Mouse (Mus musculus) right cerebral cortex, postnatal 10 days (tissue): ENCODE data around the gene Eps15l1.

ENCODE experiments used
- DNase-seq, 2 experiments: peaks; one replicate each; pipeline ENCODE4 v3.0.0; 2021; ENCODE audit warnings: low spot score in 2 of 2

The Eps15l1 gene

DNA sequence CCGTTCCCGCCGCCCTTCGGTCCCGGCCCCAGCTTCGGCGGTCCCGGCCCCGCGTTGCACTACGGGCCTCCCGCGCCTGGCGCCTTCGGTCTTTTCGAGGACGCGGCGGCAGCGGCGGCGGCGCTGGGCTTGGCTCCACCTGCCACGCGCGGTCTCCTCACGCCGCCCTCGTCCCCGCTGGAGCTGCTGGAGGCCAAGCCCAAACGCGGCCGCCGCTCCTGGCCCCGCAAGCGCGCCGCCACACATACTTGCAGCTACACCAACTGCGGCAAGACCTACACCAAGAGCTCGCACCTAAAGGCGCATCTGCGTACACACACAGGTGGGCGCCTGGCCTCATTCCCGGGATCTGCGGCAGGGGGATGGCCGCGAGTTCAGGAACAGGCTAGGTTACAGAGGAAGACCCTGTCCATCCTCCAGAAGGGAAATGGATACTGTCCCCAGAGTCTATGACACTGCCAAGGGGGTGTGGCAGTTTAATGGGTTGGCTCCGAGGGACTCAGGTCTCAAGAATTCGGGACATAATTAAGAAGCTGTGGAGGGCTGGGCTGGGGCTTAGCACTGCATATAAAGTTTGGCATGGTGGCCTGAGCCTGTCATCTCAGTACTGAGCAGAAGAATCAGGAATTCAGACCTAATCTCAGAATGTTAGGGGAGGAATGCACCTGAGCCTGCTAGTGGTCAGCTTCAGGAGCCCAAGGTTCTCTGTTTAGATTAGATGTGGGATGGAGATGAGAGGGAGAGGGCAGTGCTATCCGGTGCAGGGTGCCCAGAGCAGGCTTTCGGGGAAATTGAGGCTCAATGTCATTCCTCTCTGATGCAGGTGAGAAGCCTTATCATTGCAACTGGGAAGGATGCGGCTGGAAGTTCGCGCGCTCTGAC, 101.1 kb downstream of the Eps15l1 start:
- peak; percentile 37 to 48 for DNase-seq

GRCm38 (mm10) chr8:72319397-72319796, 101.9 kb downstream of the Eps15l1 start:
- peak in 1 of 2 experiments; percentile 40 for DNase-seq

- DNase-seq: peak; percentile 95 to 96
These were observed 102.4 kb downstream of the Eps15l1 start, which contains the start of gene Klf2 for GRCm38 (mm10) chr8:72318801-72319322. Gene Klf2 (plus strand): TSS chr8:72319033.

- no peak for DNase-seq
These were observed 103.4 kb downstream of the Eps15l1 start for GRCm38 (mm10) chr8:72317741-72318301.

- DNase-seq: no peak
These were observed 105.1 kb downstream of the Eps15l1 start for GRCm38 (mm10) chr8:72316053-72316695.

GRCm38 (mm10) chr8:72312926-72313518, 108.2 kb downstream of the Eps15l1 start:
- DNase-seq: no peak

GRCm38 (mm10) chr8:72310849-72311506, 110.3 kb downstream of the Eps15l1 start:
- peak; percentile 70 to 72 for DNase-seq

DNA sequence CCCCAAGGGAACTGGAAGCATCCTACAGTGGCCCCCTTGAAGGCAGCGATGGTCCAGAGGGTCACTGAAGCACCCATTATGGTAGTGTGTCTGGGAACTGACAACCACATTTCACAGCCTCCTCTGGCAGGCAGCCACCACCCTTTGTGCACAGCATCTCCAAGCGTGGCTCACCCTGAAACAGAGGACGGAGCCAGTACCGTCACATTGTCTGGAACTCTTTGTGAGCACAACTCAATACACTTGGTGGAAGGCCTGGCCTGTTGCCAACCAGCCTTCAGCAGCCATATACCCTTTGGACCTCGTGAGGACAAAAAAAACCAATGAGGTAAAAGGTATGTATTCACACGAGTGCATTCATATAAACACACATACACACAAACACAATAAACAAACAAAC, 113.0 kb downstream of the Eps15l1 start:
- DNase-seq: peak in 1 of 2 experiments; percentile 36

DNA sequence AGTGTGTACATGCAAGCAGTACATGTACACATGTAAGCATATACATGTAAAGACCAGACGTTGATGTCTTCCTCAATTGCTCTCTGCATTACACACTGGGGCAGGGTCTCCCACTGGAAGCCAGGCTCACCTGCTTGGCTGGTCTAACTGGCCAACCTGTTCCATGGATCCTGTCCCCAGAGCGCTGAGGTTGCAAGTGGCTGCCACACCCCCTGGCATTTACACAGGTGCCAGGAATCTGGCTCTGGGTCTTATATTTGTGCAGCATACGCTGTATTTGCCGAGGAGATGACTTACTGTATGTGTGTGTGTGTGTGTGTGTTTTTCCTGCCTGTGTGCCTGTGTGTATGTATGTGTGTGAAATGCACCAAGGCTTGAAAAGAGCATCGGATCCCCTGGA, 114.3 kb downstream of the Eps15l1 start:
- no peak for DNase-seq

DNA sequence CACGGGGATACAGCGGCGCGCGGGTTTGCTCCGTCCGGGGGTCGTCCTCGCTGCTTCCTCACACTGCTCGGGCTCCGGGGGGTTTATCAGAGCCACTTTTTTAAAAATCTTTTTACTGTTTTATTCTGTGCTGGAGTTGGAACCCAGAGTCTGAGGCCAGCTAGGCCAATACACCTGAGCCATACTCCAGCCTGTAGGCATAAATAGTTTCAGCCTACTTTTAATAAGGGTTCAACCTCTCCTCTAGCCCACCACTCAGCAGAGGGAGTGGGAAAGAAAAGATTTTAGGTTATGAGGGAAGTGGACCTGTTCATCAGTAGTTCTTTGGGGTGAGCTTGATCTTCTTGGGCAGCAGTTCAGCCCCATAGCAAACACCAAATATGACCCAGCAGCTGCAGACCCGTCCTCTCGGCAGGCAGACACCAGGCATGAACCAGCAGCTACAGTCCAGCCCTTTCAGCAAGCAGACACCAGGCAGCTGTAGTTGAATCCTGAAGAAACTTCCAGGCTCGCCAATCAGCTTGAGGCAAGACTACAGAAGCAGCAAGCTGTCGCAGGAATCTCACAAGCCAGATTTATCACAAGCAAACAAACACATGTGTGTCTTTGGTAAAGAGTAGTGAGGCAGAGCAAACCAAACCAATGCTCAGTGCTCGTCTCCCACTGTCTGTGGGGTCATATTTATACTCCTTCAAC, 115.9 kb downstream of the Eps15l1 start, which contains the start of gene Gm10282:
Gene Gm10282, minus strand, starts transcription at position 51 of the 696 bp plus-strand sequence.
- no peak for DNase-seq

DNA sequence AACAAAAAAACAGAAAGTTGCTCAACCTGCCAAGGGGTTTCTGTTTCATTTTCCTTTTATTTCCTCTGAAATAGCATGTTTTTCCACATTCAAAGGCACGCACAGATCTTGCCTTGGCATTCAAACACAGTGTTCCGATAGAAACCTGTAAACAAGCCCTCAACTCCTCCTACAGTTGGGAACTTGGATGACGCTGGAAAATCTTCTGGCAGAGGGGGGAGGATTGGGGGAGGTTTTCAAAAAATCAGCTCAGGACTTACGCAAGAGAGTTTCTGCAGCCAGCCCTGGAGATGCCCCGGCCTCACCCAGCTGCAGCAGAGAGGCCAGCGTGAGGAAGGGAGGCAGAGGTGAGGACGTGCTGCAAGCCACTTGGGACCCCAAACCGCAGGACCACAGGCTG, 117.6 kb downstream of the Eps15l1 start:
- DNase-seq: no peak

GRCm38 (mm10) chr8:72302986-72303612, 118.2 kb downstream of the Eps15l1 start:
- DNase-seq: no peak

GRCm38 (mm10) chr8:72301497-72301896, 119.8 kb downstream of the Eps15l1 start:
- DNase-seq: no peak

GRCm38 (mm10) chr8:72300654-72301400, 120.4 kb downstream of the Eps15l1 start:
- DNase-seq: no peak

- DNase-seq: no peak
These were observed 122.3 kb downstream of the Eps15l1 start for GRCm38 (mm10) chr8:72298928-72299327.

- no peak for DNase-seq
These were observed 124.7 kb downstream of the Eps15l1 start for GRCm38 (mm10) chr8:72296561-72296960.

GRCm38 (mm10) chr8:72295679-72296078, 125.6 kb downstream of the Eps15l1 start:
- peak; percentile 85 to 90 for DNase-seq

DNA sequence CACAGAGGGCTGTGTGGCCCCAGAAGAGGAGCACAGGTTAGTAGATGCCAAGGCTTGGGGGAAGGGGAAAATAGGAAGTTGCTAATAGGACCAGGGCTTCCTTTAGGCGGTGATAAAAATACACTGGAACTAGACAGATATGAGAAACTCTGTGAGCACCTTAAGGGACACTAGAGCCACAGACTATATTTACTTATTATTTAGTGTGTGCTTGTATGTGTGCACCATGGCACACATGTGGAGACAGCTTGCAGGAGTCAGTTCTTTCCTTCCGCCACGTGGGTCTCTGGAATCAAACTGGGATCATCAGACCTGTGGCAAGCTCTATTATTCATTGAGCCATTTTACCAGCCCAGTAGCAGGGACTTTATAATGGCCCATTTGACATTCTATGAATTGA, 126.1 kb downstream of the Eps15l1 start:
- DNase-seq: no peak

- DNase-seq: no peak
These were observed 128.0 kb downstream of the Eps15l1 start for GRCm38 (mm10) chr8:72293309-72293708.
